Mouse (Mus musculus): ENCODE measurements around the gene Bloc1s6. TPM values are rescaled to one million over a fixed set of nuclear protein-coding genes. Genes with fewer than 3 reads are reported as not detected.

Gene Bloc1s6
- 10 to 100 TPM; 17.6 to 20.1 TPM for total RNA-seq (2023)

GRCm38 (mm10) chr2:122737894-122738830 is at the start of gene Bloc1s6:
TSS of gene Bloc1s6 (plus strand) at chr2:122738503.

GRCm38 (mm10) chr2:122702181-122703036 is 35.9 kb upstream of the Bloc1s6 start, which contains the start of gene Slc30a4:
TSS of gene Slc30a4 (minus strand) at chr2:122702663.

DNA sequence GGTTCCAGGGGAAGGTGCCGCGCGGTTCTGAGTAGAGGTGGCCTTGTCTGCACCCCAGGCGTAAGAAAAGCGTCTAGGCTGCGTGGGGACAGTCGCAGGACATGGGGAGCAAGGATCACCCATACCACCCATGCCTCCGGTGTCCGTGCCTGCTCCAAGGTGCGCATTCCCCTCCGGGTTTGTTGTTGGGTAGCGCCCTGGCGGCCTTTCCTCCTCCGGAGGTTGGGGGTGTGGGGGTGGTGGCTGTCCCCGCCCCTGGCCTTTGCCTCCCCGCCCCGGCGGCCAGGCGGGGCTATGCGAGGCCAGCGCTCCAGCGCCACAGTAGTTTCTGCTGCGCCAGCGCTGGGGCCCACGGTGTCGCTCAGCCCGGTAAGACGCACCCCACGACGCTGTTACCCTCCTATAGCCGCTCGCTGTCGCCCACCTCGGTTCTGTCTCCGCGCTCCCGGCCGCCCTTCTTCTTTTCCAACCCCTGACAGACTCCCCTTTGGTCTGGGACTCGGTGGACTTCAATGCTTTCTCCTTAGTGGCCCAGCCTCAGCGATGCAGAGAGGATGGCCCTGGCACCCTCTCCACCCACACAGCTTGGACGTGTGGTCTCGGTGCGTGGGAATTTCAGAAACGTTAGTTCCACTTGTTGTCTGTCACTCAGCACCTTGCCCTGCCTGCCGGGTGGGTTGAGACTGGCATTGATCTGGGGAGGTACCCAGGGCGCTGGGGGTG is 26.9 kb downstream of the Bloc1s6 start, which contains the start of gene Sqor:
Gene Sqor, plus strand, starts transcription at position 167 of the 723 bp plus-strand sequence.

Other genes starting within 250 kb of the Bloc1s6 start
- gene Gatm, start 127.2 kb upstream of the Bloc1s6 start, total RNA-seq (2023), result 10 to 100 TPM; 27.9 to 30.9 TPM
- gene AA467197, start 101.5 kb upstream of the Bloc1s6 start, total RNA-seq (2023), result 1 to 10 TPM in 1 of 2 experiments, under 1 TPM in 1; 0.73 to 2.9 TPM
- gene Slc30a4, start 35.8 kb upstream of the Bloc1s6 start, total RNA-seq (2023), result 1 to 10 TPM in 1 of 2 experiments, under 1 TPM in 1; 0.66 to 1.0 TPM
- gene Sqor, start 26.7 kb downstream of the Bloc1s6 start, total RNA-seq (2023), result 10 to 100 TPM; 71.7 to 81.3 TPM

Measured in monocyte, adult 59 days (primary cell).